Mouse (Mus musculus): ENCODE measurements around the gene Gm5142. TPM values are rescaled to one million over a fixed set of nuclear protein-coding genes. Genes with fewer than 3 reads are reported as not detected.

The Gm5142 gene
- polyA plus RNA-seq, 1 experiment from 2014 or later, result not detected

- peak within 1 kb of the TSS; percentile 76 for H3K9ac ChIP-seq (ENCODE audit: low read length)
- H3K4me3 ChIP-seq (ENCODE audit: low read depth, low read length), result peak within 1 kb of the TSS; percentile 57
- H3K27ac ChIP-seq (ENCODE audit: low read depth), result peak within 1 kb of the TSS; percentile 92
- DNase-seq (ENCODE audit: low spot score) (peak; percentile 94), ATAC-seq (replicated peaks; ENCODE audit: low FRiP score, low TSS enrichment, low read depth) (peak; percentile 96)
- peaks cover 23% of the 10 kb centered on the region for H3K4me1 ChIP-seq (replicated peaks; ENCODE audit: control insufficient read depth, insufficient read depth, low read length)
- peak within 1 kb of the TSS; percentile 83 for H3K4me2 ChIP-seq (ENCODE audit: low read length)
- no peaks in the 10 kb centered on the region for H3K36me3 ChIP-seq (ENCODE audit: control insufficient read depth, insufficient read depth, low read length)
- under 1% methylated on average over 82 of the region's 96 CpGs for WGBS
- no peaks in the 10 kb centered on the region for H3K27me3 ChIP-seq (replicated peaks; ENCODE audit: control insufficient read depth, insufficient read depth, low read length)
- no peaks in the 10 kb centered on the region for H3K9me3 ChIP-seq (ENCODE audit: control insufficient read depth, low read length)
Observed at GRCm38 (mm10) chr14:59200711-59201603, 22.4 kb upstream of the Gm5142 start, which contains the start of gene Rcbtb1. Gene Rcbtb1 (plus strand): TSS chr14:59201209.

GRCm38 (mm10) chr14:59186121-59186520, 7.6 kb upstream of the Gm5142 start:
- Histone ChIP-seq H3K4me1 (replicated peaks; ENCODE audit: control insufficient read depth, insufficient read depth, low read length) (no peaks in the 10 kb centered on the region), H3K27ac (ENCODE audit: low read depth) (no peak overlapping the region), H3K27me3 (replicated peaks; ENCODE audit: control insufficient read depth, insufficient read depth, low read length) (no peaks in the 10 kb centered on the region), H3K4me2 (ENCODE audit: low read length) (no peak overlapping the region), H3K36me3 (ENCODE audit: control insufficient read depth, insufficient read depth, low read length) (no peaks in the 10 kb centered on the region), H3K9ac (ENCODE audit: low read length) (no peak overlapping the region), H3K4me3 (ENCODE audit: low read depth, low read length) (no peak overlapping the region), H3K9me3 (ENCODE audit: control insufficient read depth, low read length) (no peaks in the 10 kb centered on the region)
- DNase-seq (ENCODE audit: low spot score) (no peak), ATAC-seq (replicated peaks; ENCODE audit: low FRiP score, low TSS enrichment, low read depth) (no peak)
- 88% methylated on average over 2 of the region's 2 CpGs for WGBS

- DNase-seq (ENCODE audit: low spot score) (no peak), ATAC-seq (replicated peaks; ENCODE audit: low FRiP score, low TSS enrichment, low read depth) (no peak)
- Histone ChIP-seq H3K4me1 (replicated peaks; ENCODE audit: control insufficient read depth, insufficient read depth, low read length) (no peaks in the 10 kb centered on the region), H3K4me3 (ENCODE audit: low read depth, low read length) (no peak overlapping the region), H3K36me3 (ENCODE audit: control insufficient read depth, insufficient read depth, low read length) (no peaks in the 10 kb centered on the region), H3K9ac (ENCODE audit: low read length) (no peak overlapping the region), H3K27me3 (replicated peaks; ENCODE audit: control insufficient read depth, insufficient read depth, low read length) (no peaks in the 10 kb centered on the region), H3K9me3 (ENCODE audit: control insufficient read depth, low read length) (no peaks in the 10 kb centered on the region), H3K27ac (ENCODE audit: low read depth) (no peak overlapping the region), H3K4me2 (ENCODE audit: low read length) (no peak overlapping the region)
Observed at GRCm38 (mm10) chr14:59185514-59185913, 7.0 kb upstream of the Gm5142 start.

GRCm38 (mm10) chr14:59182732-59183131, 4.2 kb upstream of the Gm5142 start:
- Histone ChIP-seq H3K9me3 (ENCODE audit: control insufficient read depth, low read length) (no peaks in the 10 kb centered on the region), H3K27ac (ENCODE audit: low read depth) (no peak overlapping the region), H3K4me1 (replicated peaks; ENCODE audit: control insufficient read depth, insufficient read depth, low read length) (no peaks in the 10 kb centered on the region), H3K9ac (ENCODE audit: low read length) (no peak overlapping the region), H3K4me3 (ENCODE audit: low read depth, low read length) (no peak overlapping the region), H3K4me2 (ENCODE audit: low read length) (no peak overlapping the region), H3K36me3 (ENCODE audit: control insufficient read depth, insufficient read depth, low read length) (no peaks in the 10 kb centered on the region), H3K27me3 (replicated peaks; ENCODE audit: control insufficient read depth, insufficient read depth, low read length) (no peaks in the 10 kb centered on the region)
- 76% methylated on average over 2 of the region's 2 CpGs for WGBS
- no peak for ATAC-seq (replicated peaks; ENCODE audit: low FRiP score, low TSS enrichment, low read depth)
- DNase-seq (ENCODE audit: low spot score), result no peak

GRCm38 (mm10) chr14:59157016-59157698, 21.4 kb downstream of the Gm5142 start:
- H3K4me1 ChIP-seq (replicated peaks; ENCODE audit: control insufficient read depth, insufficient read depth, low read length), result no peaks in the 10 kb centered on the region
- H3K9me3 ChIP-seq (ENCODE audit: control insufficient read depth, low read length), result no peaks in the 10 kb centered on the region
- H3K27me3 ChIP-seq (replicated peaks; ENCODE audit: control insufficient read depth, insufficient read depth, low read length), result no peaks in the 10 kb centered on the region
- no peak overlapping the region for H3K4me2 ChIP-seq (ENCODE audit: low read length)
- ATAC-seq (replicated peaks; ENCODE audit: low FRiP score, low TSS enrichment, low read depth), result no peak
- no peak overlapping the region for H3K27ac ChIP-seq (ENCODE audit: low read depth)
- H3K36me3 ChIP-seq (ENCODE audit: control insufficient read depth, insufficient read depth, low read length), result no peaks in the 10 kb centered on the region
- DNase-seq (ENCODE audit: low spot score), result peak; percentile 55
- 55% methylated on average over 3 of the region's 3 CpGs for WGBS
- no peak overlapping the region for H3K9ac ChIP-seq (ENCODE audit: low read length)
- H3K4me3 ChIP-seq (ENCODE audit: low read depth, low read length), result no peak overlapping the region

- WGBS, result 71% methylated on average over 2 of the region's 2 CpGs
- no peaks in the 10 kb centered on the region for H3K36me3 ChIP-seq (ENCODE audit: control insufficient read depth, insufficient read depth, low read length)
- H3K4me1 ChIP-seq (replicated peaks; ENCODE audit: control insufficient read depth, insufficient read depth, low read length), result no peaks in the 10 kb centered on the region
- no peaks in the 10 kb centered on the region for H3K27me3 ChIP-seq (replicated peaks; ENCODE audit: control insufficient read depth, insufficient read depth, low read length)
- no peak overlapping the region for H3K9ac ChIP-seq (ENCODE audit: low read length)
- ATAC-seq (replicated peaks; ENCODE audit: low FRiP score, low TSS enrichment, low read depth) (no peak), DNase-seq (ENCODE audit: low spot score) (no peak)
- no peaks in the 10 kb centered on the region for H3K9me3 ChIP-seq (ENCODE audit: control insufficient read depth, low read length)
- no peak overlapping the region for H3K27ac ChIP-seq (ENCODE audit: low read depth)
- H3K4me2 ChIP-seq (ENCODE audit: low read length), result no peak overlapping the region
- H3K4me3 ChIP-seq (ENCODE audit: low read depth, low read length), result no peak overlapping the region
Observed at GRCm38 (mm10) chr14:59155589-59155988, 23.0 kb downstream of the Gm5142 start.

- ATAC-seq (replicated peaks; ENCODE audit: low FRiP score, low TSS enrichment, low read depth) (no peak), DNase-seq (ENCODE audit: low spot score) (no peak)
- H3K4me1 ChIP-seq (replicated peaks; ENCODE audit: control insufficient read depth, insufficient read depth, low read length), result no peaks in the 10 kb centered on the region
- H3K27ac ChIP-seq (ENCODE audit: low read depth), result no peak within 1 kb of the TSS
- no peak within 1 kb of the TSS for H3K4me2 ChIP-seq (ENCODE audit: low read length)
- H3K36me3 ChIP-seq (ENCODE audit: control insufficient read depth, insufficient read depth, low read length), result no peaks in the 10 kb centered on the region
- no peak within 1 kb of the TSS for H3K9ac ChIP-seq (ENCODE audit: low read length)
- no peaks in the 10 kb centered on the region for H3K9me3 ChIP-seq (ENCODE audit: control insufficient read depth, low read length)
- 89% methylated on average over 4 of the region's 4 CpGs for WGBS
- H3K27me3 ChIP-seq (replicated peaks; ENCODE audit: control insufficient read depth, insufficient read depth, low read length), result no peaks in the 10 kb centered on the region
- no peak within 1 kb of the TSS for H3K4me3 ChIP-seq (ENCODE audit: low read depth, low read length)
Observed at GRCm38 (mm10) chr14:59142793-59143192, 35.8 kb downstream of the Gm5142 start, which contains the start of gene 1700129C05Rik. Gene 1700129C05Rik (minus strand): TSS chr14:59142893.

GRCm38 (mm10) chr14:59114281-59114680, 64.3 kb downstream of the Gm5142 start:
- WGBS, result under 1% methylated on average over 2 of the region's 2 CpGs
- H3K4me2 ChIP-seq (ENCODE audit: low read length), result no peak overlapping the region
- H3K36me3 ChIP-seq (ENCODE audit: control insufficient read depth, insufficient read depth, low read length), result no peaks in the 10 kb centered on the region
- H3K4me3 ChIP-seq (ENCODE audit: low read depth, low read length), result no peak overlapping the region
- DNase-seq (ENCODE audit: low spot score) (no peak), ATAC-seq (replicated peaks; ENCODE audit: low FRiP score, low TSS enrichment, low read depth) (no peak)
- H3K4me1 ChIP-seq (replicated peaks; ENCODE audit: control insufficient read depth, insufficient read depth, low read length), result no peaks in the 10 kb centered on the region
- no peaks in the 10 kb centered on the region for H3K9me3 ChIP-seq (ENCODE audit: control insufficient read depth, low read length)
- H3K27me3 ChIP-seq (replicated peaks; ENCODE audit: control insufficient read depth, insufficient read depth, low read length), result no peaks in the 10 kb centered on the region
- H3K27ac ChIP-seq (ENCODE audit: low read depth), result no peak overlapping the region
- H3K9ac ChIP-seq (ENCODE audit: low read length), result no peak overlapping the region

All from intestine, embryonic 14.5 days (tissue).